Mouse (Mus musculus) right cerebral cortex, postnatal 25 days (tissue): ENCODE results near the gene Gm10118.

Experiments used
- DNase-seq: peaks from one replicate; pipeline ENCODE4 v3.0.0; 2022

Gene Gm10118

GRCm38 (mm10) chr10:63927334-63927733 lies at the start of gene Gm10118:
Gene Gm10118 (minus strand): TSS chr10:63927434.
- no peak for DNase-seq

- DNase-seq: no peak
Observed at GRCm38 (mm10) chr10:63972300-63972699, 45.1 kb upstream of the Gm10118 start.

- no peak for DNase-seq
Observed at GRCm38 (mm10) chr10:63954308-63954930, 27.2 kb upstream of the Gm10118 start.

GRCm38 (mm10) chr10:63951481-63951880 lies 24.2 kb upstream of the Gm10118 start:
- DNase-seq: no peak

- no peak for DNase-seq
Observed at GRCm38 (mm10) chr10:63950867-63951266, 23.6 kb upstream of the Gm10118 start.

GRCm38 (mm10) chr10:63947266-63947665 lies 20.0 kb upstream of the Gm10118 start:
- DNase-seq: peak; percentile 20

- DNase-seq: no peak
Observed at GRCm38 (mm10) chr10:63945534-63945933, 18.3 kb upstream of the Gm10118 start.

GRCm38 (mm10) chr10:63933946-63934345 lies 6.7 kb upstream of the Gm10118 start:
- DNase-seq: no peak

- DNase-seq: no peak
Observed at GRCm38 (mm10) chr10:63908878-63909277, 18.4 kb downstream of the Gm10118 start.

- no peak for DNase-seq
Observed at GRCm38 (mm10) chr10:63899891-63900290, 27.3 kb downstream of the Gm10118 start.

- no peak for DNase-seq
Observed at GRCm38 (mm10) chr10:63894612-63895011, 32.6 kb downstream of the Gm10118 start.

GRCm38 (mm10) chr10:63886449-63887088 lies 40.7 kb downstream of the Gm10118 start:
- DNase-seq: peak; percentile 6

GRCm38 (mm10) chr10:63880462-63880903 lies 46.8 kb downstream of the Gm10118 start:
- no peak for DNase-seq
